Mouse (Mus musculus): ENCODE results near the gene Grip1.

Grip1 gene

GRCm38 (mm10) chr10:119458991-119459390 is 5.4 kb downstream of the Grip1 start:
- no peak for DNase-seq (ENCODE audit: low spot score)

- no peak for DNase-seq (ENCODE audit: low spot score)
Measured at GRCm38 (mm10) chr10:119463345-119463744, 9.7 kb downstream of the Grip1 start.

GRCm38 (mm10) chr10:119463793-119464192 is 10.2 kb downstream of the Grip1 start:
- DNase-seq (ENCODE audit: low spot score), result no peak

GRCm38 (mm10) chr10:119467976-119468375 is 14.3 kb downstream of the Grip1 start:
- no peak for DNase-seq (ENCODE audit: low spot score)

- DNase-seq (ENCODE audit: low spot score), result no peak
Measured at GRCm38 (mm10) chr10:119470096-119470495, 16.5 kb downstream of the Grip1 start.

- no peak for DNase-seq (ENCODE audit: low spot score)
Measured at GRCm38 (mm10) chr10:119475166-119475565, 21.5 kb downstream of the Grip1 start.

- DNase-seq (ENCODE audit: low spot score), result no peak
Measured at GRCm38 (mm10) chr10:119477661-119478060, 24.0 kb downstream of the Grip1 start.

- DNase-seq (ENCODE audit: low spot score), result no peak
Measured at GRCm38 (mm10) chr10:119483068-119483705, 29.6 kb downstream of the Grip1 start.

GRCm38 (mm10) chr10:119483766-119484165 is 30.1 kb downstream of the Grip1 start:
- no peak for DNase-seq (ENCODE audit: low spot score)

GRCm38 (mm10) chr10:119486936-119487335 is 33.3 kb downstream of the Grip1 start:
- DNase-seq (ENCODE audit: low spot score), result no peak

- DNase-seq (ENCODE audit: low spot score), result no peak
Measured at GRCm38 (mm10) chr10:119490831-119491230, 37.2 kb downstream of the Grip1 start.

GRCm38 (mm10) chr10:119495317-119495716 is 41.7 kb downstream of the Grip1 start:
- DNase-seq (ENCODE audit: low spot score), result no peak

- DNase-seq (ENCODE audit: low spot score), result no peak
Measured at GRCm38 (mm10) chr10:119496221-119496620, 42.6 kb downstream of the Grip1 start.

GRCm38 (mm10) chr10:119521686-119522085 is 68.1 kb downstream of the Grip1 start:
- DNase-seq (ENCODE audit: low spot score), result no peak

GRCm38 (mm10) chr10:119525730-119526129 is 72.1 kb downstream of the Grip1 start:
- no peak for DNase-seq (ENCODE audit: low spot score)

GRCm38 (mm10) chr10:119534852-119535251 is 81.2 kb downstream of the Grip1 start:
- DNase-seq (ENCODE audit: low spot score), result no peak

- no peak for DNase-seq (ENCODE audit: low spot score)
Measured at GRCm38 (mm10) chr10:119541655-119542054, 88.0 kb downstream of the Grip1 start.

- DNase-seq (ENCODE audit: low spot score), result no peak
Measured at GRCm38 (mm10) chr10:119543771-119544170, 90.1 kb downstream of the Grip1 start.

- no peak for DNase-seq (ENCODE audit: low spot score)
Measured at GRCm38 (mm10) chr10:119544743-119545142, 91.1 kb downstream of the Grip1 start.

GRCm38 (mm10) chr10:119547875-119548274 is 94.2 kb downstream of the Grip1 start:
- DNase-seq (ENCODE audit: low spot score), result no peak

GRCm38 (mm10) chr10:119548774-119549173 is 95.1 kb downstream of the Grip1 start:
- DNase-seq (ENCODE audit: low spot score), result no peak

GRCm38 (mm10) chr10:119550630-119551029 is 97.0 kb downstream of the Grip1 start:
- DNase-seq (ENCODE audit: low spot score), result no peak

- DNase-seq (ENCODE audit: low spot score), result no peak
Measured at GRCm38 (mm10) chr10:119556346-119556745, 102.7 kb downstream of the Grip1 start.

- no peak for DNase-seq (ENCODE audit: low spot score)
Measured at GRCm38 (mm10) chr10:119558432-119558831, 104.8 kb downstream of the Grip1 start.
